ENCODE assay signal across 9 mouse cellular contexts in the genomic region with DNA sequence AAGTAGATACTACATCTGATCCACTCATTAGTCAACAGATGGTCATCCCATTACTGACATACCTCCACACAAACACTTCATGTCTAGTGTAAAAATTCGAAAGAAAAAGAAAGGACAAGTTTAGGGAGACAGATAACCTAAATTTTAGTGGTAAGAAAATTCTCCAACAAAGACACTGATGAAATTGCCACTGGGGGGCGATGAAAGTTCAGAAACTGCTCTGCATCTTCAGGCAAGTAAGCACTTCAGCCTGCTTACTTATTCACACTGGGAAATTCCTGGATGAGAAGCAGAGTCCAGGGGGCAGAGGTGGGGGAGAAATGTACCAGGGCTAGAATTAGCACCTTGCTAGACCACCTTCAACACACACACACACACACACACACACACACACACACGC. TPM values are rescaled to one million over a fixed set of nuclear protein-coding genes. Genes with fewer than 3 reads are reported as not detected.
DNase-seq lines count a peak whose midpoint lies in the region; ATAC-seq lines count a peak whose summit lies in the region.
"Had no signal": no experiment of that assay in that cellular context is flagged by ENCODE, and none has a peak within 500 bp of the region (broad histone marks: within the 10 kb centered on the region; RNA-seq: fewer than 3 reads in every experiment).

No protein-coding gene starts in this region.

- no peak overlapping the region for H3K4me3 ChIP-seq in embryonic facial prominence, embryonic 11.5 days (ENCODE audit: low read depth, low read length)
- H3K4me3 ChIP-seq: megakaryocyte, embryonic 14.5 days had no signal

- DNase-seq in gastrocnemius, postnatal 14 days = peak; percentile 37
- DNase-seq in gastrocnemius, adult 8-10 months (ENCODE audit: low spot score in 2 of 2) = no peak
- peak; percentile 63 for DNase-seq in testis, postnatal 10 days (ENCODE audit: low spot score)
- no peak for DNase-seq in testis, postnatal 14 days (ENCODE audit: low spot score)
- DNase-seq in embryonic facial prominence, embryonic 11.5 days (ENCODE audit: low spot score) = peak; percentile 59
- peak; percentile 18 to 21 for DNase-seq in layer of hippocampus, postnatal 36 days
- peak; percentile 27 for DNase-seq in retina, postnatal 1 day
- DNase-seq in Muller cell, postnatal 12 days (ENCODE audit: inconsistent ontology term) = no peak

- no peak for ATAC-seq in embryonic facial prominence, embryonic 11.5 days (replicated peaks; ENCODE audit: insufficient number of reproducible peaks, low FRiP score, low TSS enrichment, low read depth)

- H3K9me3 ChIP-seq in embryonic facial prominence, embryonic 11.5 days (replicated peaks; ENCODE audit: control insufficient read depth, low read length) = no peaks in the 10 kb centered on the region
- H3K9me3 ChIP-seq: megakaryocyte, embryonic 14.5 days had no signal

- intact Hi-C loops in gastrocnemius, postnatal 14 days (cut with DNase I; ENCODE audit: low total_unique reads) = no loop called here

- no peaks in the 10 kb centered on the region for H3K4me1 ChIP-seq in embryonic facial prominence, embryonic 11.5 days (ENCODE audit: control insufficient read depth, insufficient read depth, low read length)

- 35% methylated on average over 3 of the region's 3 CpGs for WGBS in embryonic facial prominence, embryonic 11.5 days

- no peak overlapping the region for H3K27ac ChIP-seq in embryonic facial prominence, embryonic 11.5 days (replicated peaks; ENCODE audit: low read depth, low read length)

- H3K27me3 ChIP-seq in embryonic facial prominence, embryonic 11.5 days (ENCODE audit: control insufficient read depth, insufficient read depth, low read length) = no peaks in the 10 kb centered on the region
- H3K27me3 ChIP-seq: megakaryocyte, embryonic 14.5 days had no signal

- H3K4me2 ChIP-seq in embryonic facial prominence, embryonic 11.5 days (ENCODE audit: low read depth, low read length) = no peak overlapping the region

- H3K9ac ChIP-seq in embryonic facial prominence, embryonic 11.5 days (replicated peaks; ENCODE audit: low read length) = no peak overlapping the region

- H3K36me3 ChIP-seq in embryonic facial prominence, embryonic 11.5 days (replicated peaks; ENCODE audit: control insufficient read depth, insufficient read depth, low read depth, low read length) = no peaks in the 10 kb centered on the region

RNA-seq across cellular contexts. Expression of gene Hccs, which starts 12.1 kb away (rescaled TPM):
- total RNA-seq in gastrocnemius, postnatal 14 days (2021) = 10 to 100 TPM; 23.3 to 25.8 TPM
- 10 to 100 TPM; 21.3 to 30.3 (median 26.8) TPM for total RNA-seq in gastrocnemius, adult 8-10 months (2022)
- 43.6 and 48.8 TPM in 2 replicates for polyA plus RNA-seq in embryonic facial prominence, embryonic 11.5 days (2014; fragmentation: Nextera tagmentation; extraction: Ambion mirVana)
- total RNA-seq in layer of hippocampus, postnatal 36 days (2021) = 10 to 100 TPM; 21.5 to 23.0 TPM

Comparison
In these comparisons a context has a peak if more than half of its experiments do, and no peak if none do; other contexts are left out.
1. DNase-seq: peak in gastrocnemius, postnatal 14 days (single experiment), testis, postnatal 10 days (single experiment), embryonic facial prominence, embryonic 11.5 days (single experiment), layer of hippocampus, postnatal 36 days (2 of 2) and retina, postnatal 1 day (single experiment); none in gastrocnemius, adult 8-10 months (0 of 2), testis, postnatal 14 days (single experiment) and Muller cell, postnatal 12 days (single experiment).